Mouse (Mus musculus) CH12.LX (cell line): ENCODE results near the gene 9430015G10Rik. TPM values are rescaled to one million over a fixed set of nuclear protein-coding genes. Genes with fewer than 3 reads are reported as not detected.

Experiments used
- DNase-seq: peaks from one replicate; pipeline ENCODE4 v3.0.0-alpha.2; 2013; ENCODE audit errors: extremely low read depth
- H3K27ac ChIP-seq: 2 replicates; pipeline ENCODE4 v1.5.1; 2012; ENCODE audit warnings: low read depth, mild to moderate bottlenecking, control low read depth, moderate library complexity; ENCODE audit not compliant: insufficient read depth
- H3K27me3 ChIP-seq: replicated peaks from 2 replicates; pipeline ENCODE3; 2012; ENCODE audit warnings: inconsistent platforms
- H3K36me3 ChIP-seq, 2 experiments: replicated peaks in 1 of 2; 2 replicates each; pipeline versions ENCODE3 to v1.6.1; 2012; ENCODE audit warnings: inconsistent platforms in 1 of 2, low read length in 1 of 2, mild to moderate bottlenecking in 1 of 2, mixed read lengths in 1 of 2, moderate library complexity in 1 of 2; ENCODE audit not compliant: control insufficient read depth in 1 of 2, insufficient read depth in 1 of 2
- H3K4me1 ChIP-seq, 2 experiments: 2 replicates each; pipeline ENCODE4 v1.6.1; 2012; ENCODE audit warnings: inconsistent platforms in 1 of 2, moderate library complexity in 1 of 2; ENCODE audit not compliant: insufficient read depth in 2 of 2, control insufficient read depth in 1 of 2
- H3K4me2 ChIP-seq: 2 replicates; pipeline ENCODE4 v1.6.1; 2012; ENCODE audit warnings: low read depth, mild to moderate bottlenecking, control low read depth; ENCODE audit not compliant: poor library complexity, insufficient read depth, severe bottlenecking
- H3K4me3 ChIP-seq, 3 experiments: fragments of 150-350 bp in 1 of 3; sonication (generic) in 1 of 3; replicated peaks in 1 of 3; 2 replicates each; pipeline versions ENCODE3 to v1.5.1; 2011 to 2012; ENCODE audit warnings: low read depth in 2 of 3, low read length in 2 of 3, mild to moderate bottlenecking in 2 of 3, moderate library complexity in 2 of 3, control low read depth in 1 of 3, improper control_type of control experiment in 1 of 3, inconsistent platforms in 1 of 3, mixed read lengths in 1 of 3; ENCODE audit not compliant: poor library complexity in 1 of 3
- H3K79me2 ChIP-seq: replicated peaks from 2 replicates; pipeline ENCODE4 v1.6.1; 2012; ENCODE audit warnings: mild to moderate bottlenecking, moderate library complexity; ENCODE audit not compliant: control insufficient read depth, poor library complexity, insufficient read depth, severe bottlenecking; ENCODE audit errors: extremely low read depth
- H3K9ac ChIP-seq: 2 replicates; pipeline ENCODE4 v1.6.1; 2012; ENCODE audit warnings: low read depth, mild to moderate bottlenecking, control low read depth, moderate library complexity; ENCODE audit not compliant: insufficient read depth
- H3K9me3 ChIP-seq: replicated peaks from 2 replicates; pipeline ENCODE3; 2012; ENCODE audit warnings: low read length, inconsistent platforms, mixed read lengths
- CHD2 ChIP-seq: IDR thresholded peaks from 2 replicates; pipeline ENCODE4 v1.6.1; 2011; ENCODE audit warnings: low read length, improper control_type of control experiment
- CTCF ChIP-seq, 2 experiments: IDR thresholded peaks in 1 of 2; conservative IDR thresholded peaks in 1 of 2; 2 replicates each; pipeline ENCODE4 v1.5.1; 2011 to 2012; ENCODE audit warnings: low read depth in 2 of 2, low read length in 2 of 2, improper control_type of control experiment in 1 of 2, inconsistent platforms in 1 of 2, mild to moderate bottlenecking in 1 of 2, moderate library complexity in 1 of 2
- ELF1 ChIP-seq: IDR thresholded peaks from 2 replicates; pipeline ENCODE4 v1.6.1; 2014; ENCODE audit warnings: low read depth, mild to moderate bottlenecking, inconsistent platforms, low read length, improper control_type of control experiment
- HCFC1 ChIP-seq: IDR thresholded peaks from 2 replicates; pipeline ENCODE4 v1.6.1; 2012; ENCODE audit warnings: low read depth, mild to moderate bottlenecking, inconsistent platforms, low read length, improper control_type of control experiment
- MAFK ChIP-seq: IDR thresholded peaks from 2 replicates; pipeline ENCODE4 v1.6.1; 2011; ENCODE audit warnings: low read length, improper control_type of control experiment; ENCODE audit not compliant: insufficient replicate concordance
- MAX ChIP-seq: IDR thresholded peaks from 2 replicates; pipeline ENCODE4 v1.6.1; 2011; ENCODE audit warnings: low read length, improper control_type of control experiment
- MXI1 ChIP-seq: IDR thresholded peaks from 2 replicates; pipeline ENCODE4 v1.6.1; 2011; ENCODE audit warnings: mild to moderate bottlenecking, low read depth, low read length, improper control_type of control experiment
- NELFE ChIP-seq: IDR thresholded peaks from 2 replicates; pipeline ENCODE4 v1.6.1; 2011; ENCODE audit warnings: low read depth, low read length, improper control_type of control experiment
- NRF1 ChIP-seq: IDR thresholded peaks from 2 replicates; pipeline ENCODE4 v1.6.1; 2014; ENCODE audit warnings: low read depth, mild to moderate bottlenecking, inconsistent platforms, low read length, improper control_type of control experiment, moderate library complexity
- POLR2AphosphoS2 ChIP-seq: IDR thresholded peaks from 2 replicates; pipeline ENCODE4 v1.6.1; 2011; ENCODE audit warnings: low read depth, low read length, improper control_type of control experiment
- RAD21 ChIP-seq: IDR thresholded peaks from 2 replicates; pipeline ENCODE4 v1.6.1; 2011; ENCODE audit warnings: low read depth, mild to moderate bottlenecking, low read length, improper control_type of control experiment, moderate library complexity
- RCOR1 ChIP-seq: conservative IDR thresholded peaks from 2 replicates; pipeline ENCODE4 v1.6.1; 2012; ENCODE audit warnings: low read depth, mild to moderate bottlenecking, inconsistent platforms, low read length, improper control_type of control experiment
- TBP ChIP-seq: conservative IDR thresholded peaks from 2 replicates; pipeline ENCODE4 v1.6.1; 2011; ENCODE audit warnings: low read depth, low read length, improper control_type of control experiment
- TCF12 ChIP-seq: IDR thresholded peaks from 2 replicates; pipeline ENCODE4 v1.6.1; 2014; ENCODE audit warnings: low read depth, mild to moderate bottlenecking, inconsistent platforms, low read length, improper control_type of control experiment
- UBTF ChIP-seq: IDR thresholded peaks from 2 replicates; pipeline ENCODE4 v1.6.1; 2012; ENCODE audit warnings: low read depth, mild to moderate bottlenecking, inconsistent platforms, low read length, improper control_type of control experiment, moderate library complexity
- ZKSCAN1 ChIP-seq: IDR thresholded peaks from 2 replicates; pipeline ENCODE4 v1.6.1; 2012; ENCODE audit warnings: low read depth, inconsistent platforms, low read length, improper control_type of control experiment, borderline replicate concordance
- dilution Hi-C: fragments of 300-500 bp; cut with MboI; formaldehyde crosslinking; loops from 2 replicates; pipeline ENCODE4 v1.14.3; 2020; ENCODE audit warnings: low sequenced_read_pairs; ENCODE audit not compliant: extremely low pct_unique_long_range_greater_than_20kb, extremely low pct_ligation_motif_present
- in situ Hi-C: fragments of 300-500 bp; cut with MboI; formaldehyde crosslinking; loops from 3 replicates; pipeline ENCODE4 v1.14.3; 2019; ENCODE audit warnings: low sequenced_read_pairs, low pct_ligation_motif_present, low pct_unique_long_range_greater_than_20kb, mixed read lengths
- polyA plus RNA-seq: library from polyadenylated mRNA; unstranded; fragments of >175 nt; gene quantifications from 2 replicates; pipeline ENCODE4 v1.2.1, GENCODE M21; 2012; ENCODE audit warnings: low read depth; ENCODE audit not compliant: insufficient read length
- total RNA-seq, 2 experiments: library from RNA; depleted of rRNA; stranded (reverse); fragments of 300-350 nt in 1 of 2; fragments of >200 nt in 1 of 2; gene quantifications; 2 replicates each; pipeline ENCODE4 v1.2.3; 2012 to 2014

The 9430015G10Rik gene
- total and polyA plus RNA-seq, 3 experiments = 29.8 to 37.7 (median 29.8) TPM

GRCm38 (mm10) chr4:156063861-156064509 lies 45.8 kb upstream of the 9430015G10Rik start:
- no peak overlapping the region for H3K27ac ChIP-seq
- in situ Hi-C loops = no loop called here

GRCm38 (mm10) chr4:156064510-156064897 lies 45.3 kb upstream of the 9430015G10Rik start:
- in situ Hi-C loops = no loop called here
- Histone ChIP-seq H3K4me1 (peaks cover 15 to 60% of the 10 kb centered on the region in 2 experiments), H3K4me2 (no peak overlapping the region)
- TF ChIP-seq RAD21 (no peak), ELF1 (no peak)
- TF ChIP-seq, all 38 proteins: peak for 0
- Histone ChIP-seq H3K79me2 (no peaks in the 10 kb centered on the region), H3K27me3 (no peaks in the 10 kb centered on the region), H3K4me3 (no peak overlapping the region), H3K27ac (no peak overlapping the region), H3K9ac (no peak overlapping the region), H3K9me3 (no peaks in the 10 kb centered on the region), H3K36me3 (peaks cover 0 to 23% of the 10 kb centered on the region in 2 experiments)
- DNase-seq = no peak
- dilution Hi-C loops = no loop called here

More at GRCm38 (mm10) chr4:156063861-156064509, 45.8 kb upstream of the 9430015G10Rik start:
- H3K9ac ChIP-seq = no peak overlapping the region
- no peak for DNase-seq
- H3K4me2 ChIP-seq = no peak overlapping the region
- no peak overlapping the region for H3K4me3 ChIP-seq
- H3K79me2 ChIP-seq = no peaks in the 10 kb centered on the region
- peaks cover 15 to 60% of the 10 kb centered on the region in 2 experiments for H3K4me1 ChIP-seq
- no peaks in the 10 kb centered on the region for H3K9me3 ChIP-seq
- TF ChIP-seq ELF1 (no peak), NELFE (no peak), TCF12 (no peak), UBTF (no peak), RCOR1 (no peak), MAFK (no peak), ZKSCAN1 (no peak), CHD2 (no peak), NRF1 (no peak), POLR2AphosphoS2 (no peak), HCFC1 (no peak), MXI1 (no peak), CTCF (conservative IDR thresholded peaks at IDR 0.05 in 1 of 2, IDR thresholded peaks at IDR 0.05 in 1 of 2; ENCODE audit: low read depth in 2 of 2, low read length in 2 of 2) (no peak), MAX (no peak), TBP (no peak)
- dilution Hi-C loops = no loop called here
- H3K36me3 ChIP-seq = peaks cover 0 to 23% of the 10 kb centered on the region in 2 experiments
- no peaks in the 10 kb centered on the region for H3K27me3 ChIP-seq
